Mouse (Mus musculus) heart, embryonic 12.5 days (tissue): ENCODE measurements around the gene Tns1. TPM values are rescaled to one million over a fixed set of nuclear protein-coding genes. Genes with fewer than 3 reads are reported as not detected.
A peak's percentile ranks its signal among the peaks of the same experiment; 100 is the strongest.

Experiments
- ATAC-seq: fragments of 200-750 bp; cut with Nextera tagmentation; 2 replicates; pipeline ENCODE4 v1.8.0; 2017; ENCODE audit warnings: moderate TSS enrichment, moderate library complexity; ENCODE audit not compliant: insufficient number of reproducible peaks, low FRiP score
- H3K27ac ChIP-seq: fragments of 300-500 bp; sonication (generic); 2 replicates; pipeline ENCODE4 v1.5.1; 2016; ENCODE audit warnings: mild to moderate bottlenecking, moderate library complexity; ENCODE audit not compliant: poor library complexity, severe bottlenecking
- H3K27me3 ChIP-seq: fragments of 300-500 bp; sonication (generic); replicated peaks from 2 replicates; pipeline ENCODE4 v1.6.1; 2016; ENCODE audit warnings: mild to moderate bottlenecking, moderate library complexity
- H3K36me3 ChIP-seq: fragments of 300-500 bp; sonication (generic); 2 replicates; pipeline ENCODE4 v1.6.1; 2016; ENCODE audit warnings: mild to moderate bottlenecking, moderate library complexity
- H3K4me1 ChIP-seq: fragments of 300-500 bp; sonication (generic); replicated peaks from 2 replicates; pipeline ENCODE4 v1.6.1; 2016; ENCODE audit warnings: mild to moderate bottlenecking
- H3K4me2 ChIP-seq: fragments of 300-500 bp; sonication (generic); 2 replicates; pipeline ENCODE4 v1.6.1; 2016; ENCODE audit warnings: mild to moderate bottlenecking, moderate library complexity
- H3K4me3 ChIP-seq: fragments of 300-500 bp; sonication (generic); 2 replicates; pipeline ENCODE4 v1.5.1; 2016; ENCODE audit warnings: mild to moderate bottlenecking
- H3K9ac ChIP-seq: fragments of 300-500 bp; sonication (generic); 2 replicates; pipeline ENCODE4 v1.6.1; 2016; ENCODE audit warnings: mild to moderate bottlenecking, moderate library complexity
- H3K9me3 ChIP-seq: fragments of 300-500 bp; sonication (generic); replicated peaks from 2 replicates; pipeline ENCODE4 v1.6.1; 2016; ENCODE audit warnings: mild to moderate bottlenecking, moderate library complexity
- WGBS: fragments of 180-500 bp; shearing (Covaris S2); methylation state at CpG from one replicate; pipeline ENCODE4 v1.1.7; 2016; 5-methylcytosine and 5-hydroxymethylcytosine counted together
- polyA plus RNA-seq: library from polyadenylated mRNA; unstranded; fragments of >200 nt; fragmentation: Nextera tagmentation; extraction: Ambion mirVana; gene quantifications from 2 replicates; pipeline ENCODE4 v1.2.1, GENCODE M21; 2016

The Tns1 gene
- polyA plus RNA-seq, 1 experiment from 2014 or later, result 115 TPM

DNA sequence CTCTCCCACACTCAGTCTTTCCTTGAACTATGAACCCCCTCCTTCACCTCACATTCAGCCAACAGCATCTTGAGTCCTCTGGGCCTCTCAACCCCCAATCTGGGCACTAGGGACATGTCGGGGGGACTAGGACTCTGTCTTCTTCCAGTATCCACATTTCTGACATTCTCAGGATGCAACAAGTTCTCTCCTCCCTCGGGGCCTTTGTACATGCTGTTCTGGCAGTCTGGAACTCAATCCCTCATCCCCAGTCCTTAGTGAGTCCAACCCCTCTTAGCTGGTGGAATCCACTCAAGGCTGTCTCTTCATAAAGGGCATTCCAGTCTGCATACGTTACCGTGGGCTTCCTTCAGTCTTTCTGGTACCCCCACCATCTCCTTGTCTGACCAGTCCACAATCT lies 53.5 kb downstream of the Tns1 start:
- Histone ChIP-seq H3K9ac (no peak overlapping the region), H3K4me3 (no peak overlapping the region), H3K4me2 (no peak overlapping the region), H3K27me3 (no peaks in the 10 kb centered on the region), H3K9me3 (no peaks in the 10 kb centered on the region), H3K4me1 (peaks cover 49% of the 10 kb centered on the region), H3K27ac (no peak overlapping the region), H3K36me3 (no peaks in the 10 kb centered on the region)
- WGBS, result 53% methylated on average over 4 of the region's 4 CpGs
- ATAC-seq, result no peak

DNA sequence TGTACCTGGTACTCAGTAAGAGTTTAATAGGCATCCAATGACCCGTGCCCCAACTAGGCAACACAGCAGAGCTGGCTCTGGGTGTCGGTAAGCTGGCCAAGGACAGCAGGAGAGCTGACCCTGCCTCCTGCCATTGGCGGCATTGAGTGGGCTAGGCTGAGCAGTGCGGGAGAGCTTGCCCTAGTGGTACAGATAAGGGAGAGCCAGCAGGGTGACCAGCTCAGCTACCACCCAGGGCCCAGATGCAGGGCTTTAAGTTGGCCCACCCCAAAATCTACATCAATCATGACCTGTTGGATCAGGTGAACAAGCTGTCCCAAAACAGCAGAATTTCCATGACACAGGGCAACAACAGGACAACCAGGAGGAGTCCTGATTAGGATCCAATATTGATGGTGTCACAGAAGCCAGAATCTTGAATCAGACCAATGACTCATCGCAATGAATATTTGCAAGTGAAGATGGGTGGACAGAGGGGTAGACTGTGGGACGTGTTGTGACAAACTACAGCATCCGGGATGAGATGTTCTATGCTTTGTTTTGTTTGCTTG lies 54.2 kb downstream of the Tns1 start:
- ATAC-seq, result no peak
- H3K9me3 ChIP-seq, result no peaks in the 10 kb centered on the region
- H3K36me3 ChIP-seq, result 0 out of 2 replicates have a peak, but pooled peaks cover 6% of the 10 kb centered on the region
- H3K4me2 ChIP-seq, result no peak overlapping the region
- no peak overlapping the region for H3K9ac ChIP-seq
- no peak overlapping the region for H3K4me3 ChIP-seq
- peaks cover 49% of the 10 kb centered on the region for H3K4me1 ChIP-seq
- 69% methylated on average over 7 of the region's 7 CpGs for WGBS
- no peaks in the 10 kb centered on the region for H3K27me3 ChIP-seq
- no peak overlapping the region for H3K27ac ChIP-seq

DNA sequence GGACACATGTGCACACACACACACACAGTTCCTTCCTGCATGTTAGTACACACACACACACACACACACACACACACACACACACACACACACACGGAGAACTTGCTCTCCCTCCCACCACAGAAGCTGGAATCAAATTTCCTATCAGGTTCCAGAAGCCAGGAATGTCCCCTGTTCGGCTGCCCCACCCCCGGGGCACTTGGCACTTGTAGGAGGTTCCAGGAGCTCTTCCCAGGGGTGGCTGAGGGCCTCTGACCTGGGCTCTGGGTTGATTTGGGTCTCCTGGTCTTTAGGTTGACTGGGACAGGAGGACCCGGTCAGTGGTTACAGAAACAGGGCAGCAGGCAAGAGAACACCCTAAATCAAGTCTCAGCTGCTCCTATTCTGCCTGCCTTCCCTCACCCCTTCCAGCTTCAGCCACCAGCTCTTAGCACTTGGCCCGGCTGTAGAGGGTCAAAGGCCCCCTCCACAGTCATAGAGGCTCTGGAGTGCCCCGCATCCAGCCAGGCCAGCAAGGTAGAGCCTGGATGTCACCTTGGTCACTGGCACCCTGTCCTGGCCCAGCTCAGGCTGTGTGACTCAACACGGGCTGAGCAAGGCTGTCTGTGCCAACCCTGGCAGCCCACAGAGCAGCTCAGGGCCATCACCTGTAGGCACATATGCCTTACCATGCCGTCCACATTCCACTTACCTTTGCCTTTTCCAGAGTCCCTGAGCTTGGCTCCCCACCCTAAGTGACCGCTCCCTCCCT lies 55.0 kb downstream of the Tns1 start:
- ATAC-seq, result peak; percentile 26; the same call in 1 of the 2 replicates
- peak overlapping the region; percentile 65 for H3K4me3 ChIP-seq
- peaks cover 49% of the 10 kb centered on the region for H3K4me1 ChIP-seq
- 42% methylated on average over 9 of the region's 9 CpGs for WGBS
- 0 out of 2 replicates have a peak, but pooled peaks cover 6% of the 10 kb centered on the region for H3K36me3 ChIP-seq
- H3K27ac ChIP-seq, result peak overlapping the region; percentile 77
- H3K9me3 ChIP-seq, result no peaks in the 10 kb centered on the region
- peak overlapping the region; percentile 95 for H3K4me2 ChIP-seq
- H3K27me3 ChIP-seq, result no peaks in the 10 kb centered on the region
- peak overlapping the region; percentile 91; the same call in 1 of the 2 replicates for H3K9ac ChIP-seq

DNA sequence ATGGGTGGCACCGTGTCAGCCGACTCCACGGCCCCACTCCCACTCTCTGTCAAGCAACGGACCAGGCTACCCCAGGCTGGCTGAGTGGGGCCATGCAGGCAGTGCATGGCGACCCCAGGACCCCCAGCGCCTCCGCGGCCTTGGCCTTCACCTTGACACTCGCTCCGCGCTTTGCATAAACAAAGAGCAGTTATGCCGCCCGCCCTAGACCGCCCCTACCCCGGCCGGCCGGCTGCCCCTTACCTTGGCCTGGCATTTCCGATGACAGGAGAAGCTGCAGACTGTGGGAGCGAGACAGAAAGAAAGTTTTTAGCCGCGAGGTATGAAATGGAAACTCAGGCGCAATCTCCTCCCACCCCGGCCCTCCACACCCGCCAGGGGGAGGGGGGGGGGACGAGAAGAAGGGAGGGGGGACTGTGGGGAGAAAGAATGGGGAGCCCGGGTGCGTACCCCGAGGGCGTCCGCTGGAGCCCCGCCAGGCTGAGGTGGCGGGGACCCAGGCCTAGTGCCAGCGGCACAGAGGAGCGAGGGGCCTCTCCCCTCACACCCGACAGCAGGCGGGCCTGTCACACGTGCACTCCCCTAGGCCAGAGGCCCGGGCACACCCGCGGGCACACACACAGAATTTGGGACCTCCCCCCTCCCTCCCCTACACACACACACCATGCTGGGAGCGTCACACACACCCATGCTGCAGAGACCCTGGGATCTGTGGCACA lies 55.7 kb downstream of the Tns1 start:
- Histone ChIP-seq H3K27ac (peak overlapping the region; percentile 77), H3K9ac (peak overlapping the region; percentile 91), H3K27me3 (no peaks in the 10 kb centered on the region), H3K4me3 (peak overlapping the region; percentile 65), H3K4me1 (peaks cover 50% of the 10 kb centered on the region), H3K36me3 (peaks cover 12% of the 10 kb centered on the region), H3K9me3 (no peaks in the 10 kb centered on the region), H3K4me2 (peak overlapping the region; percentile 95)
- ATAC-seq, result peak; percentile 67
- 2% methylated on average over 38 of the region's 41 CpGs for WGBS

DNA sequence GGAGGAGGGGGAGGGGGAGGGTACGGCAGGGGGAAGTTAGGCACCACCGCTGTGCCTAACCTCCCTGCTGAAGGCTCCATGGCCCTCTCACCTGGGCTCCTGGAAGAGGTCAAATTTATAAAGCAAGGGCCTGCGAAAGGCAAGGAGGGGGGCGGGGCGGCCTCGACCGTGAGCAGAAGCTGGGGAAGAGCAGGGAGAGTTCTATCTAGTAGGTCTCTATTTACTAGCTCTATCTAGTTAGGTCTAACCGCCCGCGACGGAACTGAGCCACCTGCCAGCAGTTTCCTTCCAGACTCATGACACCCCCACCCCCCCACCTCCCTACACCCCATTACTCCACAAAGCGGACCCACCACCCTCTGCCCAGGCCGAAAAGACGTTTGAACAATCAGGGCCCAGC lies 56.4 kb downstream of the Tns1 start:
- peak overlapping the region; percentile 65 for H3K4me3 ChIP-seq
- H3K4me2 ChIP-seq, result peak overlapping the region; percentile 95
- WGBS, result 19% methylated on average over 14 of the region's 14 CpGs
- ATAC-seq, result no peak
- H3K4me1 ChIP-seq, result peaks cover 55% of the 10 kb centered on the region
- peak overlapping the region; percentile 77 for H3K27ac ChIP-seq
- peaks cover 15% of the 10 kb centered on the region for H3K36me3 ChIP-seq
- no peaks in the 10 kb centered on the region for H3K27me3 ChIP-seq
- H3K9ac ChIP-seq, result peak overlapping the region; percentile 91
- no peaks in the 10 kb centered on the region for H3K9me3 ChIP-seq

DNA sequence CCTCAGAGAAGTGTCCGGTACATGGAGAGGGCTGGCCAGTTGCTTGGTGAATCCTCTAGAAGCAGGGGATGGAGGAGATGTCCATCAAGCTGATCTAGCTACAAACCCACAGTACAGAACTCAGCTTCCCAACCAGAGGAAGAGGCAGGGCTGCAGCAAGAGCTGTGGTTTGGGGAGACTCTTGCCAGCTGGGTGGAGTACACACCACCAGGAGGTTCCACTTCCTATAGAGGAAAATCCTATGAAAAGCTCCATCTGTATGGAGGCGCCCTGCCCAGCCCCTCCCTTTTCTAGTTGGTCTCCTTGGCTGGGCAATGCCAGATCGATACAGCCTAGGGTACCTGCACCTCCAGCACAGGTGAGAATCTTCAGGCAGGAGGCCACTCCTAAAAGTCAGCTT lies 57.7 kb downstream of the Tns1 start:
- H3K4me3 ChIP-seq, result no peak overlapping the region
- no peaks in the 10 kb centered on the region for H3K9me3 ChIP-seq
- peaks cover 15% of the 10 kb centered on the region for H3K36me3 ChIP-seq
- no peaks in the 10 kb centered on the region for H3K27me3 ChIP-seq
- 0 out of 2 replicates have a peak overlapping the region, but pooled peaks have one; percentile 4 for H3K9ac ChIP-seq
- H3K27ac ChIP-seq, result 0 out of 2 replicates have a peak overlapping the region, but pooled peaks have one; percentile 6
- no peak for ATAC-seq
- H3K4me2 ChIP-seq, result no peak overlapping the region; the same call in 1 of the 2 replicates
- peaks cover 64% of the 10 kb centered on the region for H3K4me1 ChIP-seq
- WGBS, result 77% methylated on average over 3 of the region's 3 CpGs

DNA sequence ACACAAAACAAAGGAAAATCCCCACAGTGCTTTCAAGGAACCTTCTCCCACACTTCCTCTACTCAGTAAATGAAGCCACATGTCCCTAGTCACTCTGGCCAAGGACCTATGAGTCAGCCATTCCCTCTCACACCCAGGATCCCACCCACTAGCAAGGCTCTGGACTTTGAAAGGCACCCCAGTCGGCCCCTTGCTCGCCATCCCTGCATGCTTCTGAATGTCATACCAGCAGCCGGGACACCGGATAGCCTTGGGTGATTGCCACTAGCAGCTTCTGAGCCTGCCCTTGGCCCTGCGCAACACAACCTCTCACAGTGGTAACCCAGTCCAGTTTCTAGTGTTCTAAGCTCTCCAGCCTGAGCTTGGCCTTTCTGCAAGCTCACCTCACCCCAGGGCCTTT lies 58.2 kb downstream of the Tns1 start:
- Histone ChIP-seq H3K4me1 (peaks cover 63% of the 10 kb centered on the region), H3K9ac (0 out of 2 replicates have a peak overlapping the region, but pooled peaks have one; percentile 4), H3K9me3 (no peaks in the 10 kb centered on the region), H3K4me3 (no peak overlapping the region), H3K4me2 (no peak overlapping the region; the same call in 1 of the 2 replicates), H3K27me3 (no peaks in the 10 kb centered on the region), H3K27ac (0 out of 2 replicates have a peak overlapping the region, but pooled peaks have one; percentile 6), H3K36me3 (peaks cover 15% of the 10 kb centered on the region)
- no peak for ATAC-seq
- 65% methylated on average over 5 of the region's 5 CpGs for WGBS

DNA sequence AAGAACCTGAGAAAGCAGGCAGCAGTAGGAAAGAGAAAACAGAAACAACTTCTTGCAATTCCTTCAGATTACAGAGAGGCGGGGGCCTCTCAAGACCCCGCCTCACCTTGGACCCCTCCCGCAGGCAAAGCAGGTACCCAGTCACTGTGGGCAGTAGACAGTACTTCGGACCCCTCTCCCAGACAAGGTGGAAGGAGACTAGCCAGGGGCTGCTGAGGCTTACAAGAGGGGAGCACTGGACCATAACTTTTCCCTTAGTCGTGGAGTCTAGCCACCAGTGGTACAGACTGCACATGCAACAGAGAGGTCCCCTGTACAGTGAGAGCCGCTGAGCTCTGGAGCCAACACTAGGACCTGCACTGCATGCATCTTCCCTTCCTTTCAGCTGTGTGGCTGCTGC lies 64.2 kb downstream of the Tns1 start:
- H3K4me1 ChIP-seq, result peaks cover 62% of the 10 kb centered on the region
- no peak overlapping the region for H3K4me3 ChIP-seq
- H3K4me2 ChIP-seq, result no peak overlapping the region
- H3K9ac ChIP-seq, result no peak overlapping the region
- H3K27ac ChIP-seq, result peak overlapping the region; percentile 46
- 70% methylated on average over 6 of the region's 6 CpGs for WGBS
- no peaks in the 10 kb centered on the region for H3K27me3 ChIP-seq
- peaks cover 12% of the 10 kb centered on the region for H3K36me3 ChIP-seq
- H3K9me3 ChIP-seq, result no peaks in the 10 kb centered on the region
- ATAC-seq, result no peak

DNA sequence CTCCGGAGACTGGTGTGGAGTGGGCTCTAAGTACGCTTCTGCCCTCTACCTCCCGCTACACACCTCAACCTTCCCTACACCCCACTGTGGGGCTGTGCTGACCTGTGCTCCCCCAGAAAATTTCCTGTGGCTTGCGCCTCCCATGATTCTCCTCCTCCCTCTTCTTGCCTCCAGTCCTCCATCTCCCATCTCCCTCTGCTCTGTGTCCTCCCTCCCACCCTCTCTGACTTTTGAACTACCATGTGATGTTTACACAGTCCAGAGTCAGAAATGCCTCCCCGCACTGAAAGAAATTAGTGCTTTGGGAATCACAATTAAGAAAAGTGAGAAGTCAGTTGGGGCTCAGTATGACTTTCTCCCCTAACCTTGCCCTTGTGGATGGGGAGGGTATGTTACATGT lies 64.7 kb downstream of the Tns1 start:
- Histone ChIP-seq H3K27ac (no peak overlapping the region), H3K27me3 (no peaks in the 10 kb centered on the region), H3K4me2 (no peak overlapping the region), H3K36me3 (peaks cover 12% of the 10 kb centered on the region), H3K4me1 (peaks cover 67% of the 10 kb centered on the region), H3K4me3 (no peak overlapping the region), H3K9me3 (no peaks in the 10 kb centered on the region), H3K9ac (no peak overlapping the region)
- WGBS, result 81% methylated on average over 5 of the region's 5 CpGs
- ATAC-seq, result no peak

DNA sequence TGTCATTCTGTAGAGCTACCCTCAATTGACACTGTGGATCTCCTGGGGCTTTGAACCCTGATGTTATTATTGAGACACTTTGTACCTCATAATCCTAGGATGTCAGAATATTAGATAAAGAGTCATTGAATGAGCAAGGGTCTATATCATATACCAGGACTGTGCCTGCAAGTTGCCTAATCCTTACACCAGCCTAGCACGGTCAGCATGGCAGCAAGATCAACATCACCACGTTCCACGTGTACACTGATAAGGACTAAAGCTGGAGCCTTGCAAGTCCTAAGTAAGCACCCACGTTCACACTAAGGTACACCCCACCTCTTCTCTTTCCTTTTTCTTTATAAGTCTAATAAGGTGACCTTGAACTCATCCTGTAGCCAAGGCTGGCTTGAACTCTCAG lies 65.5 kb downstream of the Tns1 start:
- peaks cover 8% of the 10 kb centered on the region for H3K36me3 ChIP-seq
- no peak overlapping the region for H3K4me3 ChIP-seq
- no peaks in the 10 kb centered on the region for H3K9me3 ChIP-seq
- no peak overlapping the region for H3K4me2 ChIP-seq
- H3K9ac ChIP-seq, result no peak overlapping the region
- WGBS, result 44% methylated on average over 4 of the region's 4 CpGs
- ATAC-seq, result no peak
- no peaks in the 10 kb centered on the region for H3K27me3 ChIP-seq
- peaks cover 75% of the 10 kb centered on the region for H3K4me1 ChIP-seq
- H3K27ac ChIP-seq, result no peak overlapping the region

DNA sequence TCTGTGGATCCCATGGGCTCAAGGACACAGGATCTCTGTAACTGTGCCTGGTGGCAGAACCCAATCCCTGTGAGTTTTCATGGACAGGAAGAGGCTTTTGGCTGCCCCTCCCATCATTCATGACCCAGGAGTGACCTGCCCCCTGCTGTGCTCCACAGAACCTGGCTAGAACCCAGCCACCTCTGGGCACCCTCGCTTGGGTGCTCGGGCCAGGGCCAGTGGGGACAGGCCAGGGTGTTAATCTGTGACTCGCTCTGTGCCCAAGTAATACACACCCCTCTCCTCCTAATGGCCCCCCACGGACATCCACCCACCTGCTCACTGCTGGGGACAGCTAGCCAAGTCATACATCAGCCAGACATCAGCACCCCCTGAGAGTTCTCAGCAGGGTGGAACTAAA lies 65.9 kb downstream of the Tns1 start:
- Histone ChIP-seq H3K9me3 (no peaks in the 10 kb centered on the region), H3K27me3 (no peaks in the 10 kb centered on the region), H3K27ac (no peak overlapping the region), H3K4me3 (no peak overlapping the region), H3K4me2 (no peak overlapping the region), H3K9ac (no peak overlapping the region), H3K36me3 (peaks cover 4% of the 10 kb centered on the region; the same call in 1 of the 2 replicates), H3K4me1 (peaks cover 77% of the 10 kb centered on the region)
- WGBS, result 83% methylated on average over 4 of the region's 4 CpGs
- no peak for ATAC-seq
